Mouse (Mus musculus): ENCODE data around the gene Nav2.

GRCm38 (mm10) chr7:48930399-48930798, 21.9 kb downstream of the Nav2 start:
- TF ChIP-seq CTCF (IDR thresholded peaks at IDR 0.05; ENCODE audit: low read depth) = no peak
- TF ChIP-seq EP300 (optimal IDR thresholded peaks at IDR 0.05) = no peak
